Mouse (Mus musculus) heart, postnatal 0 days (tissue): Measurements from ENCODE around the gene Kif26b.

Experiments
- CTCF ChIP-seq: IDR thresholded peaks from 2 replicates; pipeline ENCODE4 v1.5.1; 2016; ENCODE audit warnings: antibody characterized with exemption, control low read depth, low read depth
- EP300 ChIP-seq: IDR thresholded peaks from 2 replicates; pipeline ENCODE4 v1.6.1; 2016; ENCODE audit warnings: antibody characterized with exemption, low read depth

DNA sequence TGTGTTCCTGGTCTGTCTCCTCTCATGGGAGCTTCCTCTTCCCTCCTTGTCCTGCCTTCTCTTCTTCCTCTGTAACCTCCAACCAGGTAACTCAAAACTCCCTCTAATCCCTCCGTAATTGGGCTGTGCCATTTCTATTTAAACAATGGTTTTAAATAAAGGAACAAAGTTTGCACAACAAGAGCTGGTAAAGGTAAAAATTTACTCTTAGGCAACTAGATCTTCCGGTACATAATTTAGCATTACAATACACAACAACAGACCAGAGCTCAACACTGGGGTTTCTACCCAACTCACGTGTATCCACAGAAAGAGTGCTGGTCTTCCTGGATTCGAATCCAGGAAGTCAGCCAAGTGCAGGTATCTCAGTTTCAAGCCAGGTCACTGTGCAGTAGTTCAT, 205.7 kb downstream of the Kif26b start:
- no peak for TF ChIP-seq CTCF
- TF ChIP-seq EP300 = no peak
